Mouse (Mus musculus): ENCODE measurements around the gene Ugt1a2. TPM values are rescaled to one million over a fixed set of nuclear protein-coding genes. Genes with fewer than 3 reads are reported as not detected.

Ugt1a2 gene
- total and polyA plus RNA-seq, 2 experiments = 0.57 to 10.4 TPM

GRCm38 (mm10) chr1:88262255-88262654 lies 61.9 kb downstream of the Ugt1a2 start:
- Histone ChIP-seq H3K4me3 (ENCODE audit: insufficient read depth, low read depth, low read length) (no peak overlapping the region), H3K9ac (ENCODE audit: low read depth, low read length) (no peak overlapping the region), H3K36me3 (ENCODE audit: control insufficient read depth, insufficient read depth, low read length) (peaks cover 41% of the 10 kb centered on the region), H3K27ac (replicated peaks; ENCODE audit: insufficient read depth, low read depth, low read length) (no peak overlapping the region), H3K79me2 (ENCODE audit: control insufficient read depth, insufficient read depth, low read length) (peaks cover 8% of the 10 kb centered on the region; the same call in 1 of the 2 replicates), H3K27me3 (ENCODE audit: control insufficient read depth, insufficient read depth, low read length) (no peaks in the 10 kb centered on the region), H3K4me1 (ENCODE audit: control insufficient read depth, insufficient read depth, low read length) (peaks cover 19% of the 10 kb centered on the region)
- TF ChIP-seq CTCF (IDR thresholded peaks at IDR 0.05; ENCODE audit: low read depth, low read length) = no peak
- no peak for TF ChIP-seq POLR2A (IDR thresholded peaks at IDR 0.05; ENCODE audit: extremely low read depth, insufficient read depth, low read length)
- no peak for DNase-seq (ENCODE audit: extremely low read depth, low read depth, low spot score)
- WGBS = 72% methylated on average over 4 of the region's 4 CpGs

- no peak for DNase-seq (ENCODE audit: extremely low read depth, low read depth, low spot score)
- H3K27ac ChIP-seq (replicated peaks; ENCODE audit: insufficient read depth, low read depth, low read length) = no peak overlapping the region
- H3K27me3 ChIP-seq (ENCODE audit: control insufficient read depth, insufficient read depth, low read length) = no peaks in the 10 kb centered on the region
- H3K4me3 ChIP-seq (ENCODE audit: insufficient read depth, low read depth, low read length) = no peak overlapping the region
- no peak overlapping the region for H3K9ac ChIP-seq (ENCODE audit: low read depth, low read length)
- peaks cover 48% of the 10 kb centered on the region for H3K36me3 ChIP-seq (ENCODE audit: control insufficient read depth, insufficient read depth, low read length)
- peaks cover 12% of the 10 kb centered on the region; the same call in 1 of the 2 replicates for H3K79me2 ChIP-seq (ENCODE audit: control insufficient read depth, insufficient read depth, low read length)
- TF ChIP-seq POLR2A (IDR thresholded peaks at IDR 0.05; ENCODE audit: extremely low read depth, insufficient read depth, low read length) (no peak), CTCF (IDR thresholded peaks at IDR 0.05; ENCODE audit: low read depth, low read length) (no peak)
- H3K4me1 ChIP-seq (ENCODE audit: control insufficient read depth, insufficient read depth, low read length) = peaks cover 25% of the 10 kb centered on the region
- WGBS = 66% methylated on average over 6 of the region's 6 CpGs
Observed at GRCm38 (mm10) chr1:88262961-88263360, 62.6 kb downstream of the Ugt1a2 start.

- no peak overlapping the region for H3K9ac ChIP-seq (ENCODE audit: low read depth, low read length)
- H3K27ac ChIP-seq (replicated peaks; ENCODE audit: insufficient read depth, low read depth, low read length) = no peak overlapping the region
- no peak overlapping the region for H3K4me3 ChIP-seq (ENCODE audit: insufficient read depth, low read depth, low read length)
- H3K27me3 ChIP-seq (ENCODE audit: control insufficient read depth, insufficient read depth, low read length) = no peaks in the 10 kb centered on the region
- 89% methylated on average over 5 of the region's 5 CpGs for WGBS
- no peak for DNase-seq (ENCODE audit: extremely low read depth, low read depth, low spot score)
- H3K79me2 ChIP-seq (ENCODE audit: control insufficient read depth, insufficient read depth, low read length) = peaks cover 12% of the 10 kb centered on the region; the same call in 1 of the 2 replicates
- peaks cover 32% of the 10 kb centered on the region for H3K4me1 ChIP-seq (ENCODE audit: control insufficient read depth, insufficient read depth, low read length)
- TF ChIP-seq CTCF (IDR thresholded peaks at IDR 0.05; ENCODE audit: low read depth, low read length) (no peak), POLR2A (IDR thresholded peaks at IDR 0.05; ENCODE audit: extremely low read depth, insufficient read depth, low read length) (no peak)
- H3K36me3 ChIP-seq (ENCODE audit: control insufficient read depth, insufficient read depth, low read length) = peaks cover 53% of the 10 kb centered on the region
Observed at GRCm38 (mm10) chr1:88263778-88264177, 63.4 kb downstream of the Ugt1a2 start.

GRCm38 (mm10) chr1:88264237-88264868 lies 64.0 kb downstream of the Ugt1a2 start:
- Histone ChIP-seq H3K27ac (replicated peaks; ENCODE audit: insufficient read depth, low read depth, low read length) (no peak overlapping the region), H3K4me3 (ENCODE audit: insufficient read depth, low read depth, low read length) (no peak overlapping the region), H3K4me1 (ENCODE audit: control insufficient read depth, insufficient read depth, low read length) (peaks cover 33% of the 10 kb centered on the region), H3K36me3 (ENCODE audit: control insufficient read depth, insufficient read depth, low read length) (peaks cover 58% of the 10 kb centered on the region), H3K79me2 (ENCODE audit: control insufficient read depth, insufficient read depth, low read length) (peaks cover 12% of the 10 kb centered on the region; the same call in 1 of the 2 replicates), H3K27me3 (ENCODE audit: control insufficient read depth, insufficient read depth, low read length) (no peaks in the 10 kb centered on the region), H3K9ac (ENCODE audit: low read depth, low read length) (no peak overlapping the region)
- TF ChIP-seq POLR2A (IDR thresholded peaks at IDR 0.05; ENCODE audit: extremely low read depth, insufficient read depth, low read length) = no peak
- TF ChIP-seq CTCF (IDR thresholded peaks at IDR 0.05; ENCODE audit: low read depth, low read length) = no peak
- 82% methylated on average over 7 of the region's 7 CpGs for WGBS
- no peak for DNase-seq (ENCODE audit: extremely low read depth, low read depth, low spot score)

GRCm38 (mm10) chr1:88264869-88265240 lies 64.5 kb downstream of the Ugt1a2 start:
- Histone ChIP-seq H3K79me2 (ENCODE audit: control insufficient read depth, insufficient read depth, low read length) (peaks cover 12% of the 10 kb centered on the region; the same call in 1 of the 2 replicates), H3K27ac (replicated peaks; ENCODE audit: insufficient read depth, low read depth, low read length) (no peak overlapping the region), H3K36me3 (ENCODE audit: control insufficient read depth, insufficient read depth, low read length) (peaks cover 60% of the 10 kb centered on the region), H3K4me1 (ENCODE audit: control insufficient read depth, insufficient read depth, low read length) (peaks cover 33% of the 10 kb centered on the region), H3K9ac (ENCODE audit: low read depth, low read length) (no peak overlapping the region), H3K27me3 (ENCODE audit: control insufficient read depth, insufficient read depth, low read length) (no peaks in the 10 kb centered on the region), H3K4me3 (ENCODE audit: insufficient read depth, low read depth, low read length) (no peak overlapping the region)
- 72% methylated on average over 4 of the region's 4 CpGs for WGBS
- TF ChIP-seq CTCF (IDR thresholded peaks at IDR 0.05; ENCODE audit: low read depth, low read length) (no peak), POLR2A (IDR thresholded peaks at IDR 0.05; ENCODE audit: extremely low read depth, insufficient read depth, low read length) (no peak)
- no peak for DNase-seq (ENCODE audit: extremely low read depth, low read depth, low spot score)

- no peak overlapping the region for H3K27ac ChIP-seq (replicated peaks; ENCODE audit: insufficient read depth, low read depth, low read length)
- H3K4me3 ChIP-seq (ENCODE audit: insufficient read depth, low read depth, low read length) = no peak overlapping the region
- peaks cover 27% of the 10 kb centered on the region for H3K4me1 ChIP-seq (ENCODE audit: control insufficient read depth, insufficient read depth, low read length)
- H3K27me3 ChIP-seq (ENCODE audit: control insufficient read depth, insufficient read depth, low read length) = no peaks in the 10 kb centered on the region
- TF ChIP-seq POLR2A (IDR thresholded peaks at IDR 0.05; ENCODE audit: extremely low read depth, insufficient read depth, low read length) = no peak
- no peak for DNase-seq (ENCODE audit: extremely low read depth, low read depth, low spot score)
- peaks cover 12% of the 10 kb centered on the region; the same call in 1 of the 2 replicates for H3K79me2 ChIP-seq (ENCODE audit: control insufficient read depth, insufficient read depth, low read length)
- 89% methylated on average over 13 of the region's 13 CpGs for WGBS
- H3K9ac ChIP-seq (ENCODE audit: low read depth, low read length) = no peak overlapping the region
- peaks cover 60% of the 10 kb centered on the region for H3K36me3 ChIP-seq (ENCODE audit: control insufficient read depth, insufficient read depth, low read length)
Observed at GRCm38 (mm10) chr1:88266123-88266522, 65.7 kb downstream of the Ugt1a2 start.

All from liver, adult 2 months (tissue).